Mouse (Mus musculus): ENCODE measurements around the gene Vezt.

Gene Vezt

DNA sequence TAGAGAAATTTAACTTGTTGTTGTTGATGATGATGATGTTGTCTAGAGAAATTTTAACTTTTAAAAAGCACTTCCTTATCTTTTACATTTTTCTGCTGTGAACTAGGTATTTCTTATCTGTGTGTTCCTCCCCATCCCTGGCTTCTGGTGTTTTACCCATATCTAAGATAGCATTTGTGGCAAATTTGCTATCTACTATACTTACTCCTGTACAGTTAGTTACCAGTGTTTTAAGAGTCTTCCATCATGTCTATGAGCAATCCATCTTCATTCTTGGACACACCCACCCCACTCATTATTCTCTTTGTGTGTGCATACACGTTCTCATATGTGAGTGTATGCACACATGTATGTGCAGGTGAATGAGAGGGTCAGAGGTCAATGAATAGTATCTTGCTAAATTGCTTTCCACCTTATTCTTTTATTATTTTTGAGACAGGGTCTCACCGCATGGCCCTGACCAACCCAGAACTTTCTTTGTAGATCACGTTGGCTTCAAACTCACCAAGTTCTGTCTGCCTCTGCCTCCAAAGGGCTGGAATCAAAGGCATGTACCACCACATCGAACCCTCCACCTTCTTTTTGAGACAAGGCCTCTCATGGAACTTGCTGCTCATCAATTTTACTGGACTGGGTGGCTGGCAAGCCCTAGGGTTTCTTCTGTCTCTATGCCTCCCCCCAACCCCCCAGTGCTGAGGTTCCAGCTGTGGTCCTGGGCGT lies 123.3 kb downstream of the Vezt start:
- no peak for DNase-seq (ENCODE audit: low read depth, low spot score)

DNA sequence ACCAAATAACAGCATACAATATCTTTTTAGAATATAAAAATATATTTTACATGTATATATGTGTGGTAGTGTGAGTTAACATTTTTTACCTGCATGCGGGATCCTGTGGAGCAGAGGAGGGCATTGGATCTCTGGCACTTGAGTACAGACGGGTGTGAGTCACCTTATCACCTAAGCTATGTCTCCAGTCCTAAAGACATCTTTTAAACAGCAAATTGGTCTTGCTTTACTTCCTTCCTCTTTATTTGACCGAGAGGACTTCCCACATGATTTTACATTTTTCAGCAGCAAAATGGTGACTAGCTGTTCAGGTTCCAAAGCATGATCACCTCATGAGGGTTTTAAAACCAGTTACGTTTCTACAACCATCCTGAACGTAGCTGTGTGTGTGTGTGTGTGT lies 124.3 kb downstream of the Vezt start:
- no peak for DNase-seq (ENCODE audit: low read depth, low spot score)

DNA sequence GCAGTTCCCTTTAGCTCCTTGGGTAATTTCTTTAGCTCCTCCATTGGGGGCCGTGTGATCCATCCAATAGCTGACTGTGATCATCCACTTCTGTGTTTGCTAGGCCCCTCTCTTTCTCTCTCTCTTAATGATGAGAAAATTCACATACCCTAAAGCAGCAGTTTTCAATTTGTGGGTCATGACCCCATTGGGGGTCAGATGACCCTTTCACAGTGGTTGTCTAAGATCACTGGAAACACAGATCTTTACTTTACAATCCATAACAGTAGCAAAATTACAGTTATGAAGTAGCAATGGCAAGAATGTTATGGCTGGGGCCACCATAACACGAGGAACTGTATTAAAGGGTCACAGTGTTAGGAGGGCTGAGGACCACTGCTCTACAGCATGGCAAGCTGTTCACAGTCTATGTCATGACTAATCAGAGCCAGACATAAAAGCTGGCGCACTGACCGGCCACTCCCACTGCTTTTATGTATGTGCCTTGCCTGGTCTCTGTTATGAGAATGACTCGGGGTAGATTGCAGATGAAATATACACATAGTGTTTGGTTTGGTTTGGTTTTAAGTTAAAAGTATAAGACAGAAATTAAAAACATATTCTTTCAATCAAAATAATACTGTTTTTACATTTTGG lies 125.7 kb downstream of the Vezt start:
- no peak for DNase-seq (ENCODE audit: low read depth, low spot score)

DNA sequence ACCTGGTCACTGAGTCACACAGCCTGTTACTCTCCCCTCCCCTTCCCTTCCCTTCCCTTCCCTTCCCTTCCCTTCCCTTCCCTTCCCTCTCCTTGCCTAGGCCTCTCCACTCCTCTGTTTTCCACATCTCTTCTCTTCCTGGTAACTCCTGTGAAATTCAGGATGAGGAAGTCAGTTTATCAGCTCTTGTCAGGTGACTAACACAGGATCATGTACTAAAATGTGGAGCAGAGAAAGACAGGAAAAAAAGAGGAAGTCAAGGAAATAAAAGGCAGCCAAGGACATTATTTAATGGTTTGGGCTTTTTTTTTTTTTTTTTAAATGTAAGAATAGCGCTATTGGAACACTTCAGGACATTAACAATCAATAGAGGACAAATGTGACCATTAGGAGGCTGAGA lies 126.6 kb downstream of the Vezt start:
- no peak for DNase-seq (ENCODE audit: low read depth, low spot score)

DNA sequence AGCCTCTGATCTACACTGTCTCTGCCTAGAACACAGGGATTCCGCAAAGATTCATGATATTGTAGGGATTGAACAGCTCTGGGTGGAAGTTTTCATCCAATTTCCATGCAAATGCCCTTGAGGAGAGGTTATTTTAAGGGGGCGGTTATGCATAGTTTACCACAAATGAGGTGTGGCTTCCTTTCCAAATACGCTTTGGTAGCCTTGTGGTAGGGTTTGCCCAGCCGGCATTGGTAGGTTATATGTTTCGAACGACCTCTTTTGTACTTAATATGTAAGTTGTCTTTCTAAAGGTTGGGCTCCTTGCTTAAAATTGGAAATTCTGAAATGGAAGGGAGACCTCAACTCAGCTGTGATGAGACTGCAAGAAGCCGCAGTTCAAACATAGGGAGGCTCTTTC lies 127.1 kb downstream of the Vezt start:
- DNase-seq (ENCODE audit: low read depth, low spot score), result no peak

DNA sequence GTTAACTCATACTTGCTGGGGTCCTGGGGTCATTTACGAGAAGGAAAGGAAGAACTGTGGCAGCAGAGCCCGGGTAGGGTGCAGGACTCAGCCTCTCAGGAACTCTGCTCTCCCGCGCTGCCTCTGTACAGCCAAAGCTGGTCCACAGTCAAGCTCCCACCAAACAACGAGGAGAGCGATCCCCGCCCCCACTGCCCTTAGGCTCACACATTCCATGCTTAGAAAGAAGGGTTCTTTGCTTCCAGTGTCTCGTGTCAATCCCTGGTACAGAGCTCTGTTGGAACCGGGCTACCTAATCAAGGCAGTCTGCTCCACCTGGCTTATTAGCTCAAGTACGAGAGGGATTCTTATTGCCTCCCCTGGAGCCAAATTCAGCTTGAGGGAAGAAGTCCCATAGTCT lies 128.2 kb downstream of the Vezt start:
- DNase-seq (ENCODE audit: low read depth, low spot score), result no peak

DNA sequence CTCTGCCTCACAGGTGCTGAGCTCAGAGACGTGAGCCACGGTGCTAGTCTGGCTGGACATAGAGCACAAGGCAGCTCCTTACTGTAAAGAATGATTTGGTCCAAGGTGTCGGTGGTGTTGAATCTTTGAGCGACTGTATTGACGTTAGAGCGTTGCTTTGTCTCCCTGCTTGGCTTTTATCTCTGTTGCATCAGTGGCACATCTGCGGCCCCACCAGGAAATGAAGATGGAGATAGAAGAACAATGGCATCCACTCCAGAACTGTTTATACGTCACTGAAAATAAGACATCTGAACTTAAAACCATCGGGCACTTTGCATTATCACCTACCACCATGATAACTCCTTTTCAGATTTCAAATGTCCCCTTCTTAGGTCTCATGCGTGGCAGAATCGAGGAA lies 135.7 kb downstream of the Vezt start:
- no peak for DNase-seq (ENCODE audit: low read depth, low spot score)

DNA sequence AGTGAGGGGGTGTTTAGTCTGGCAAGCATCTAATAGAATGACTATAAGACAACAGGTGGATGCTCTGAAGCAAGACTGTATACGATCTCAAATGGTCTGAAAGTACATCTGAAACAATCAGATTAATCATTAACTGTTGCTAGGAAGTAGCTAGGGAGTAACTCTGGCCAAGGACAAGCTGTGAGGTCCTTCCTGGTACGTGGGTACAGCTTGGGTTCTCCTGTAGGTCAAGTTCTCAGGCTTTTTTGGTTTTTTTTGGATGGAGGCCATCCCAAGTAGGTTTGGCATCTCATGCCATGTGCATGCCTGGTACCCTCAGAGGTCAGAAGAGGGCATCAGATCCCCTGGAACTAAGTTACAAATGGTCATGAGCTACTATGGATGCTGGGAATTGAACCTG lies 136.3 kb downstream of the Vezt start:
- DNase-seq (ENCODE audit: low read depth, low spot score), result no peak

DNA sequence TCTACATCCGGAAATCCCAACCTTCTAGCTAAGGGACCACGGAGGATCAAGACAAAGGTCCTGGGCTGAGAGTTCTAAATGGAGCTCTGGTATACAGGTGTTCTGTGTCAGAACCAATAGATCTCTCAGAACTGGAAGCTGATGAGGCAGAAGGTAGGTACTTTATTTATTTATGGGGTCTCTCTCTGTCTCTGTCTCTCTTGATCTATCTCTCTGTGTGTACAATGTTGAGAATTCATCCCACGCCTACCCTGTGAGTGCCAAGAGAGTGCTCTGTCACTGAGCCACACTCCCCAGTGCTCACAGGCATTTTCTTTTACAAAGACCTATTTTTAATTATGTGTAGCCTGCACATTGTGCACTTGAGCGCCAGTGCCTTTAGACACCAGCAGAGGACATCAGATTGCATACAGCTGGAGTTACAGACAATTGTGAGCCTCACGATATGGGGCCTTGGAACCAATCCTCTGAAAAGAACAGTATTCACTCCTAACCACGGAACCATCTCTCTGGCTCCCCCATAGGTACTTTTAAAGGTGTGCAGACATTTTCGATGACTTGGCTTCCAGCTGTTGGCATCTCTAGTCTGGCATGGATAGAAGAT lies 138.5 kb downstream of the Vezt start, which contains the start of gene Metap2:
Gene Metap2 (minus strand): TSS at position 51 of the 604 bp plus-strand sequence.
- no peak for DNase-seq (ENCODE audit: low read depth, low spot score)

DNA sequence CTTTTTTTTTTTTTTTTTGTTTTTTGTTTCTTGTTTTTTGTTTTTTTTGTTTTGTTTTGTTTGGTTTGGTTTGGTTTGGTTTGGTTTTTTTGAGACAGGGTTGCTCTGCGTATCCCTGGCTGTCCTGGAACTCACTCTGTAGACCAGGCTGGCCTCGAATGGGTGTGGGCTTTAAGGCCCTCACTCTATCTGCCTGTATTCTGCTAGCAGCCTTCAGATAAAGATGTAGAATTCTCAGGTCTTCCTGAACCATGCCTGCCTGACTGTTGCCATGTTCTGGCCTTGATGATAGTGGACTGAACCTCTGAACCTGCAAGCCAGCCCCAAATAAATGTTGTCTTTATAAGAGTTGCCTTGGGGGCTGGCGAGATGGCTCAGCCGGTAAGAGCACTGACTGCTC lies 143.1 kb downstream of the Vezt start:
- DNase-seq (ENCODE audit: low read depth, low spot score), result no peak

DNA sequence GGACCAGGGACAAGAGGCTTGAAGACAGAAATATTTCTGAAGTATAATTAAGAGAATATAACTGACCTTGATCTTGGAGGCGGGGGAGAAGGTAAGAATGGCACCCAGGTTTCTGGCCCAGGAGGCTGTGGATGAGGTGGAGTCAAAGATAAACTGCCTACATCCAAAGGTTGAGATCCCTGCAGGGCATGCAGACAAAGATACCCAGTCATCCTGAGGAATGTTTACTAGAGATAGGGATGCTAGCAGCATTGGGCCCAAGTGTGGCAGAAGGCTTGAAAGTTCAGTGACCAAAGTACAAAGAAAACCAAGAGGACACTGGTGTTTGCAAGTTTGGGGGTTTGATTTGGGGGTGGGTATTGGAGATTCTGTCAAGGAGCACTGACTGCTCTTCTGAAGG lies 144.6 kb downstream of the Vezt start:
- DNase-seq (ENCODE audit: low read depth, low spot score), result no peak

DNA sequence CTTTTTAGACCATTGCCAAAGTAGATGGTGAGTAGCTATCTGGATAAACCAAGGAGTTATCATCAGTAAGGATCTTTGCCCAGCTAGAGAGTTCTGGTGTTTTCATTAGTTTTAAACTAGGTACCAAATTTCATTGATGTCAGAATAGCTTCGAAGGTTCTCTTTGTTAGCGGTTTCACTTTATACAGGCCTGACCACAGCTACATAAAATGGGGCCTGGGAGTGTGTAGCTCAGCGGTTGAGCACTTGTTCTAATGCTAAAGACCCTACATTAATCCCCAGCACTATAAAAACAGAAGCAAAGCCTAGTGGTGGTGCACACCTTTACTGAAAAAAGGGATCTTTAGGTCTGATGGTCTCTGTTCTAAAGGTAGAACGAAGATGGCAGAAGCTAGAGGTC lies 145.1 kb downstream of the Vezt start:
- DNase-seq (ENCODE audit: low read depth, low spot score), result no peak

DNA sequence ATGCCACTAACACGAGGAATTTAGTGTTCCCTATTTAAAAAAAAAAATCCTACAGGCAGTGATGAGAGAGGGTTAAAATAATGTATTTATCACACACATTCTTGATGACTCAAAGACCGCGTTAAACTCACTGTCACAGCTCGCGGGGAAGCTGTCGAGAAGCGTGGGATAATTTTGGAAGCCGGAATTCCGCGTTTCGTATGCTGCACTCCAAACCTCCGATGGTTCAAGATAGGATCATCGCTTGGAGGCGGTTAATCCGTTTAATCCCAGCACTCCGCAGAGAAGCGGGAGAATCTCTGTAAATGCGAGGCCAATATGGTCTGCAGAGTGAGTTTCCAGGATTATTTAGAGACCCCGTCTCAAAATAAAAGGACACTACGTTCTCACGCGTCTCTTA lies 145.6 kb downstream of the Vezt start:
- DNase-seq (ENCODE audit: low read depth, low spot score), result no peak

DNA sequence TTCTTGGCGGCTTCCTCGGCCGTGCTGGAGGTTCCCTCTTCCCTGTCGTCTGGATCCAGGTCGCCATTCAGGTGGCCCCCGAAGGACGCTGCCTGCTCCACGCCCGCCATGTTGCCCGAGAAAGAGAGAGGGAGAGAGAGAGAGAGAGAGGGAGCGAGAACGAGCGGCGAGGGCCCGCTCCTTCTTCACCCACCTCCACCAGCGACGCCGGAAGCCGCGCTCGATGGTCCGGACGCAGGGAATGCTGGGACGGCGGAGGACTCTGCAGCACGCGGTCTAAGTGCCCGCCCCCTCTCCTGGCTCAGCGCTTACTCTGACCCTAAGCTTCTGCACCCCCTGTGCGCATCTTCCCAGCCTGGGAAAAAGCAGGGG lies 146.1 kb downstream of the Vezt start:
- DNase-seq (ENCODE audit: low read depth, low spot score), result peak; percentile 92

Measured in A20 (cell line).